Mouse (Mus musculus) spleen, embryonic (tissue): ENCODE measurements around the gene Rhox2c.
"Not testable (repeated sequence)": the region's sequence is repeated elsewhere in the genome, so short reads cannot be mapped to it uniquely, and the experiment has no call there.

Experiments used
- CTCF ChIA-PET: fragments of 350-600 bp; sonication (Branson Sonifier 250); formaldehyde crosslinking; loops from one replicate; lab custom pipeline; 2022; lab: Charles Lee

Gene Rhox2c

GRCm38 (mm10) chrX:37453380-37453779 is at the start of gene Rhox2c:
Gene Rhox2c, plus strand, starts transcription at chrX:37453680.
- CTCF ChIA-PET = not testable (repeated sequence)

GRCm38 (mm10) chrX:37411767-37412166 is 41.7 kb upstream of the Rhox2c start, which contains the start of gene Rhox2b:
Gene Rhox2b, plus strand, starts transcription at chrX:37412067.
- CTCF ChIA-PET = not testable (repeated sequence)

GRCm38 (mm10) chrX:37432194-37432593 is 21.3 kb upstream of the Rhox2c start, which contains the start of gene Rhox4b:
Gene Rhox4b, plus strand, starts transcription at chrX:37432494.
- CTCF ChIA-PET = not testable (repeated sequence)

GRCm38 (mm10) chrX:37458285-37458684 is 4.8 kb downstream of the Rhox2c start, which contains the start of gene Rhox3c:
Gene Rhox3c, plus strand, starts transcription at chrX:37458585.
- CTCF ChIA-PET = not testable (repeated sequence)

- CTCF ChIA-PET = not testable (repeated sequence)
These were observed 26.6 kb downstream of the Rhox2c start, which contains the start of gene Rhox4c for GRCm38 (mm10) chrX:37480037-37480436. Gene Rhox4c, plus strand, starts transcription at chrX:37480337.

- CTCF ChIA-PET = not testable (repeated sequence)
These were observed 60.6 kb downstream of the Rhox2c start, which contains the start of gene Rhox4d for GRCm38 (mm10) chrX:37514059-37514458. Gene Rhox4d, plus strand, starts transcription at chrX:37514359.
